ENCODE assay signal across 9 mouse cellular contexts in genomic region chr4:150401830-150402607, GRCm38 (mm10).
A peak's percentile ranks its signal among the peaks of the same experiment; 100 is the strongest.
DNase-seq lines count a peak whose midpoint lies in the region; ATAC-seq and TF ChIP-seq lines count a peak whose summit lies in the region.
"Had no signal": no experiment of that assay in that cellular context is flagged by ENCODE, and none has a peak within 500 bp of the region (broad histone marks: within the 10 kb centered on the region; RNA-seq: fewer than 3 reads in every experiment).

No protein-coding gene starts in this region.

- H3K27ac ChIP-seq in embryonic fibroblast, embryonic 13.5 days (ENCODE audit: insufficient read depth, low read length), result peak overlapping the region; percentile 4
- H3K27ac ChIP-seq in liver, embryonic 14.5 days, result no peak overlapping the region; the same call in 1 of the 2 replicates

- no peak for ATAC-seq in liver, embryonic 14.5 days (ENCODE audit: insufficient read depth)
- no peak for ATAC-seq in megakaryocyte progenitor cell, adult 5-6 weeks (replicated peaks; ENCODE audit: poor library complexity)
- ATAC-seq: Patski had no signal

- no peak for TF ChIP-seq CTCF in embryonic fibroblast, embryonic 13.5 days (IDR thresholded peaks at IDR 0.05; ENCODE audit: borderline replicate concordance, insufficient read depth, low read length)
- no peak for TF ChIP-seq CTCF in liver, embryonic 14.5 days (IDR thresholded peaks at IDR 0.05; ENCODE audit: low read depth)

- DNase-seq in kidney, adult 18-20 months, result peak; percentile 49
- no peak for DNase-seq in kidney, postnatal 4 days
- DNase-seq in Muller cell, postnatal 12 days (ENCODE audit: inconsistent ontology term), result peak; percentile 49
- no peak for DNase-seq in liver, embryonic 14.5 days (ENCODE audit: low read depth in 3 of 3, low spot score in 3 of 3)
- no peak for DNase-seq in left cerebral cortex, adult 11 months (ENCODE audit: low spot score)
- DNase-seq in embryo, embryonic 10 days (ENCODE audit: low spot score), result no peak

- H3K4me2 ChIP-seq in liver, embryonic 14.5 days (ENCODE audit: low read depth), result peak overlapping the region; percentile 16; the same call in 1 of the 2 replicates

- no peak overlapping the region for H3K4me3 ChIP-seq in embryonic fibroblast, embryonic 13.5 days (ENCODE audit: insufficient read depth, low read length)
- no peak overlapping the region for H3K4me3 ChIP-seq in liver, embryonic 14.5 days (ENCODE audit: insufficient read depth in 1 of 2, low read depth in 2 of 2, low read length in 2 of 2)

- no peak for TF ChIP-seq POLR2A in embryonic fibroblast, embryonic 13.5 days (IDR thresholded peaks at IDR 0.05; ENCODE audit: low read depth, low read length)

- H3K36me3 ChIP-seq in liver, embryonic 14.5 days (replicated peaks; ENCODE audit: control insufficient read depth, insufficient read depth, low read depth), result 0 out of 2 replicates have a peak, but pooled peaks cover 4% of the 10 kb centered on the region

- no peak for TF ChIP-seq EP300 in liver, embryonic 14.5 days (IDR thresholded peaks at IDR 0.05; ENCODE audit: low read depth)

- 26% methylated on average over 13 of the region's 13 CpGs for WGBS in liver, embryonic 14.5 days (ENCODE audit: insufficient replicate concordance)

- no peak overlapping the region for H3K9ac ChIP-seq in liver, embryonic 14.5 days (replicated peaks)

- H3K4me1 ChIP-seq in embryonic fibroblast, embryonic 13.5 days (ENCODE audit: control insufficient read depth, insufficient read depth, low read length), result peaks cover 21% of the 10 kb centered on the region
- peaks cover 20 to 51% of the 10 kb centered on the region in 2 experiments for H3K4me1 ChIP-seq in liver, embryonic 14.5 days (replicated peaks; ENCODE audit: control insufficient read depth in 2 of 2, insufficient read depth in 2 of 2, low read length in 1 of 2)

- no peaks in the 10 kb centered on the region for H3K27me3 ChIP-seq in liver, embryonic 14.5 days (ENCODE audit: control insufficient read depth, insufficient read depth, low read length)
- H3K27me3 ChIP-seq: Patski had no signal

- H3K9me3 ChIP-seq in liver, embryonic 14.5 days (ENCODE audit: control insufficient read depth, low read length), result no peaks in the 10 kb centered on the region

Comparison
In these comparisons a context has a peak if more than half of its experiments do, and no peak if none do; other contexts are left out.
1. DNase-seq: peak in kidney, adult 18-20 months (single experiment) and Muller cell, postnatal 12 days (single experiment); none in kidney, postnatal 4 days (0 of 2), liver, embryonic 14.5 days (0 of 3), left cerebral cortex, adult 11 months (single experiment) and embryo, embryonic 10 days (single experiment).